Mouse (Mus musculus): ENCODE measurements around the gene Zkscan17. TPM values are rescaled to one million over a fixed set of nuclear protein-coding genes. Genes with fewer than 3 reads are reported as not detected.
A peak's percentile ranks its signal among the peaks of the same experiment; 100 is the strongest.
"Not testable (repeated sequence)": the region's sequence is repeated elsewhere in the genome, so short reads cannot be mapped to it uniquely, and the experiment has no call there.

Gene Zkscan17
- 20.6 and 21.4 TPM in 2 replicates for total RNA-seq (2014; rRNA removed; ENCODE audit: low replicate concordance)
- 8.7 and 10.1 TPM in 2 replicates for polyA plus RNA-seq (2015; fragmentation: Nextera tagmentation; extraction: Ambion mirVana)

DNA sequence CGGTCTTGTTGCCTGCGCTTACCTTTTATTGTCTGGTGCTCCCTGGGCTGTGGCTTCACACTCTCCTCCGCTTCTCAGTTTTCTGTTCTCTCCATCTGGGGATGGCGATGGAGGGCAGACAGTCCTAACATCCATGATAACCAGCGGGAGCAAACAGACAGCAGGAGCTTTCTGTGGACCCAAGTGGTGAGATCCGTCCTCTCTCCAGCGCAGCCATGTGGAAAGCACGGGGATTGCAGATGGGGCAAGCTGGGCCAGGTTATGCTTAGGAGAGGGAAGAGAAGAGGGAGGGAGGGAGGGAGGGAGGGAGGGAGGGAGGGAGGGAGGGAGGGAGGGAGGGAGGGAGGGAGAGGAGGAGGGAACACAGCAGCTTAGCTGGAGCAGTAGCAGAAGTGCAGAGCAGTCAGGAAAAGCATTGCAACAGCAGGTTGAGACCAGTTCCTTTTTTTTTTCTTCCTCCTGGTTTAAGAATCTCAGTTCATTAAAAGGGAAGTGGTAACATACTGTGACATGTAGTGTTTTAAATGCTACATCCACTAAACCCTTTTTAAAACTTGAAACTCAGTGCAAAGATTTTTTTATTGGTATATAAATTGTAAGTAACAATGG lies at the start of gene Zkscan17:
Zkscan17 (minus strand) TSS at position 280 of the 609 bp plus-strand sequence.
- H3K9me3 ChIP-seq (replicated peaks; ENCODE audit: control insufficient read depth, low read length): no peaks in the 10 kb centered on the region
- TF ChIP-seq CTCF (IDR thresholded peaks at IDR 0.05; ENCODE audit: low read depth) (peak; percentile 14; the same call in 1 of the 2 replicates), EP300 (IDR thresholded peaks at IDR 0.05; ENCODE audit: low read depth) (no peak)
- H3K27me3 ChIP-seq (ENCODE audit: control insufficient read depth, insufficient read depth, low read length): no peaks in the 10 kb centered on the region
- no peak within 1 kb of the TSS for H3K4me2 ChIP-seq (ENCODE audit: low read depth, low read length)
- H3K4me1 ChIP-seq (ENCODE audit: control insufficient read depth, insufficient read depth): no peaks in the 10 kb centered on the region
- 36% methylated on average over 8 of the region's 8 CpGs for WGBS
- H3K36me3 ChIP-seq (replicated peaks; ENCODE audit: control insufficient read depth, insufficient read depth, low read length): no peaks in the 10 kb centered on the region
- DNase-seq (ENCODE audit: low spot score): no peak
- no peak within 1 kb of the TSS for H3K27ac ChIP-seq (ENCODE audit: low read depth)
- no peak within 1 kb of the TSS for H3K4me3 ChIP-seq (ENCODE audit: low read depth, low read length)
- no peak within 1 kb of the TSS for H3K9ac ChIP-seq (replicated peaks; ENCODE audit: low read depth, low read length)
- no peak; the same call in 1 of the 2 replicates for ATAC-seq (ENCODE audit: insufficient read depth, low read depth)

DNA sequence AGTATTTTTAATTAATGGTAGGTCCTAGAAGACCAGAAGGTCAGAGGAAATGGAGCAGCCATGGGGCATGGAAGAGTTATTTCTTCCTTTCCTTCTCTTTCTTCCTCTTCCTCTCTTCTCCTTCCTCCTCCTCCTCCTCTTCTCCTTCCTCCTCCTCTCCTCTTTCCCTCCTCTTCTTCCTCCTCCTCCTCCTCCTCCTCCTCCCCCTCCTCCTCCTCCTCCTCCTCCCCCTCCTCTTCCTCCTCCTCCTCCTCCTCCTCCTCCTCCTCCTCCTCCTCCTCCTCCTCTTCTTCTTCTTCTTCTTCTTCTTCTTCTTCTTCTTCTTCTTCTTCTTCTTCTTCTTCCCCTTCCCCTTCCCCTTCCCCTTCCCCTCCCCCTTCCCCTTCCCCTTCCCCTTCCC lies 49.6 kb upstream of the Zkscan17 start, which contains the start of gene Olfr222:
Olfr222 (minus strand) TSS at position 101 of the 400 bp plus-strand sequence.
- H3K27ac ChIP-seq (ENCODE audit: low read depth); H3K9ac ChIP-seq (replicated peaks; ENCODE audit: low read depth, low read length); ATAC-seq (ENCODE audit: insufficient read depth, low read depth); H3K4me2 ChIP-seq (ENCODE audit: low read depth, low read length); H3K4me1 ChIP-seq (ENCODE audit: control insufficient read depth, insufficient read depth); H3K9me3 ChIP-seq (replicated peaks; ENCODE audit: control insufficient read depth, low read length); H3K36me3 ChIP-seq (replicated peaks; ENCODE audit: control insufficient read depth, insufficient read depth, low read length); H3K4me3 ChIP-seq (ENCODE audit: low read depth, low read length); DNase-seq (ENCODE audit: low spot score): not testable (repeated sequence)
- peaks cover 22% of the 10 kb centered on the region for H3K27me3 ChIP-seq (ENCODE audit: control insufficient read depth, insufficient read depth, low read length)

DNA sequence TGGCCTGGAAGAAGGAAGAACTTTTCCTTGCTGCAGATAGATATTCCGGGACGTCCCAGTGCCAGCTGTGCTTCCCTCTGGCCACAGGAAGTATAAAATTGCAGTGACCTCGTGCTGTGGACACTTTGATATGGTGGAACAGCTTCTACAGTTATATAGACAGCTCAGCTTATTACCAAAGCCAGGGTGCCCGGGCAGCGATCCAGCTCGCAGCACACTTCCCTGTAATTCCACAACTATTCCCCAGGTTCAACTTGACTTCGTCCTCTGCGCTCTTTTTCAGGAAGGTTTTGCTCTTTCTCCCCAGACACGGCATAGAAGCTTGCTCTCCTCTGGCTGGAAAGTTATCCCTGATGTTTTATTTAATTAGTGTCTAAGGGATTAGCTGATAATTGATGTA lies 49.2 kb upstream of the Zkscan17 start:
- no peak overlapping the region for H3K9ac ChIP-seq (replicated peaks; ENCODE audit: low read depth, low read length)
- TF ChIP-seq EP300 (IDR thresholded peaks at IDR 0.05; ENCODE audit: low read depth) (no peak), CTCF (IDR thresholded peaks at IDR 0.05; ENCODE audit: low read depth) (no peak)
- DNase-seq (ENCODE audit: low spot score) (no peak), ATAC-seq (ENCODE audit: insufficient read depth, low read depth) (no peak)
- H3K9me3 ChIP-seq (replicated peaks; ENCODE audit: control insufficient read depth, low read length): no peaks in the 10 kb centered on the region
- 46% methylated on average over 9 of the region's 9 CpGs for WGBS
- no peaks in the 10 kb centered on the region for H3K36me3 ChIP-seq (replicated peaks; ENCODE audit: control insufficient read depth, insufficient read depth, low read length)
- no peaks in the 10 kb centered on the region for H3K4me1 ChIP-seq (ENCODE audit: control insufficient read depth, insufficient read depth)
- H3K4me3 ChIP-seq (ENCODE audit: low read depth, low read length): no peak overlapping the region
- H3K4me2 ChIP-seq (ENCODE audit: low read depth, low read length): no peak overlapping the region
- peaks cover 26% of the 10 kb centered on the region for H3K27me3 ChIP-seq (ENCODE audit: control insufficient read depth, insufficient read depth, low read length)
- H3K27ac ChIP-seq (ENCODE audit: low read depth): no peak overlapping the region

DNA sequence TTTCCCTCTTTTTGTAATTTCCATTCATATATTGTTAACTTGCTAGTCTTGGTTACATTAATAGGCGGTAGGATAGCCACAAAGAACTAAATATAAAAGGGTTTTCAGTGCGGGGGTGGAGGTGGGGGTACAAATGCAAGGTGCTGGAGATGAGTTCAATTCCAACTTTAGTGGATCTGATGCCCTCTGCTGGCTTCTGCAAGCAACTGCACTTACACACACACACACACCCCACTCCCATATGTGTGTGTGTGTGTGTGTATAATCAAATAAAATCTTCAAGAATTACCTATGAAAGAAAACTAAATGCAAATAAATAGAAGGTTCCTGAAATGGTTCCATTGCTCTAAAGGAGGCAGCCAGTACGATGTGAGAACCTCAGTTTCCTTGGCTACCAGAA lies 42.8 kb upstream of the Zkscan17 start:
- H3K9me3 ChIP-seq (replicated peaks; ENCODE audit: control insufficient read depth, low read length): no peaks in the 10 kb centered on the region
- no peak for DNase-seq (ENCODE audit: low spot score)

DNA sequence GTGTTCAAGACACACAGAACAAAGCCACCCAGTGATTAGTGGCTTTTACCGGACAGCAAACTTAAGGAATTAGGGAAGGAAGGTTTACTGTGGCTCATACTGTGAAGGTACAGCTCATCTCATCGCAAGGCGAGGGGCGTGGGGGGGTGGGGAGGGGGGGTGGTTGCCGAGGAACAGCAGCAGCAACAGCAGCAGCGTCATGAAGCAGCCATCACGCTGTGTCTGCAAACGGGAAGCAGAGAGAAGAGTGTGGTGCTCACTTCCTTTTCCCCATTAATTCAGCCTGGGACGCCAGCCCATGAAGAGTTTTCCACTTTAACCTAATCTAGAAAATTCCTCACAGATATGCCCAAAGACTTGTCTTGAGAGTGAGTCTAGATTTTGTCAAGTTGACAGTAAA lies 36.3 kb upstream of the Zkscan17 start:
- Histone ChIP-seq H3K4me2 (ENCODE audit: low read depth, low read length) (no peak overlapping the region), H3K27me3 (ENCODE audit: control insufficient read depth, insufficient read depth, low read length) (no peaks in the 10 kb centered on the region), H3K4me3 (ENCODE audit: low read depth, low read length) (no peak overlapping the region), H3K36me3 (replicated peaks; ENCODE audit: control insufficient read depth, insufficient read depth, low read length) (no peaks in the 10 kb centered on the region), H3K27ac (ENCODE audit: low read depth) (no peak overlapping the region), H3K9ac (replicated peaks; ENCODE audit: low read depth, low read length) (no peak overlapping the region), H3K9me3 (replicated peaks; ENCODE audit: control insufficient read depth, low read length) (no peaks in the 10 kb centered on the region), H3K4me1 (ENCODE audit: control insufficient read depth, insufficient read depth) (no peaks in the 10 kb centered on the region)
- TF ChIP-seq EP300 (IDR thresholded peaks at IDR 0.05; ENCODE audit: low read depth) (no peak), CTCF (IDR thresholded peaks at IDR 0.05; ENCODE audit: low read depth) (no peak)
- DNase-seq (ENCODE audit: low spot score): no peak
- WGBS: 66% methylated on average over 9 of the region's 9 CpGs
- no peak for ATAC-seq (ENCODE audit: insufficient read depth, low read depth)

More for the DNA sequence above, 42.8 kb upstream of the Zkscan17 start:
- WGBS: 55% methylated on average over 3 of the region's 3 CpGs
- Histone ChIP-seq H3K27ac (ENCODE audit: low read depth) (no peak overlapping the region), H3K4me3 (ENCODE audit: low read depth, low read length) (no peak overlapping the region), H3K27me3 (ENCODE audit: control insufficient read depth, insufficient read depth, low read length) (peaks cover 27% of the 10 kb centered on the region), H3K4me2 (ENCODE audit: low read depth, low read length) (no peak overlapping the region), H3K4me1 (ENCODE audit: control insufficient read depth, insufficient read depth) (no peaks in the 10 kb centered on the region), H3K9ac (replicated peaks; ENCODE audit: low read depth, low read length) (no peak overlapping the region), H3K36me3 (replicated peaks; ENCODE audit: control insufficient read depth, insufficient read depth, low read length) (no peaks in the 10 kb centered on the region)
- TF ChIP-seq EP300 (IDR thresholded peaks at IDR 0.05; ENCODE audit: low read depth): no peak
- TF ChIP-seq CTCF (IDR thresholded peaks at IDR 0.05; ENCODE audit: low read depth): peak; percentile 43
- ATAC-seq (ENCODE audit: insufficient read depth, low read depth): no peak

DNA sequence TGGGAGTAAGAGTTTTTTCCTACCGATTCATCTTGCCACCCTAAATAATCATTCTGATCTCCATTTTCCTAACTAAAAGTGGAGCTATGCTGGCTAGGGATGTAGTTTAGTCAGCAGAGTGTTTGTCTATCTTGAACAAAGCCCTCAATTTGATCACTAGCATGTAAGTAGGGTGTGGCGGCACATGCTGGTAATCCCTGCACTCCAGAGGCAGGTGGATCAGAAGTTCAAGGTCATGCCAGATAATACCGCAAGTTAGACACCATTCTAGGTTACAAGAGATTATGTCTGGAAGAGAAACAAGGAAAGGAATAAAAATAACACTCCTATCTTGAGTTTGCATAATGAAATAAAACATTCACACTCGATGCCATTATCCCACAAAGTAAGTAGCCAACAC lies 35.8 kb upstream of the Zkscan17 start:
- H3K4me1 ChIP-seq (ENCODE audit: control insufficient read depth, insufficient read depth): no peaks in the 10 kb centered on the region
- 75% methylated on average over 4 of the region's 4 CpGs for WGBS
- no peaks in the 10 kb centered on the region for H3K9me3 ChIP-seq (replicated peaks; ENCODE audit: control insufficient read depth, low read length)
- no peaks in the 10 kb centered on the region for H3K27me3 ChIP-seq (ENCODE audit: control insufficient read depth, insufficient read depth, low read length)
- H3K4me3 ChIP-seq (ENCODE audit: low read depth, low read length): no peak overlapping the region
- no peak overlapping the region for H3K9ac ChIP-seq (replicated peaks; ENCODE audit: low read depth, low read length)
- no peak for DNase-seq (ENCODE audit: low spot score)
- TF ChIP-seq CTCF (IDR thresholded peaks at IDR 0.05; ENCODE audit: low read depth): no peak
- no peak for TF ChIP-seq EP300 (IDR thresholded peaks at IDR 0.05; ENCODE audit: low read depth)
- no peak overlapping the region for H3K27ac ChIP-seq (ENCODE audit: low read depth)
- H3K4me2 ChIP-seq (ENCODE audit: low read depth, low read length): no peak overlapping the region
- no peaks in the 10 kb centered on the region for H3K36me3 ChIP-seq (replicated peaks; ENCODE audit: control insufficient read depth, insufficient read depth, low read length)
- no peak for ATAC-seq (ENCODE audit: insufficient read depth, low read depth)
